Comparison of ENCODE assay signal across 20 mouse cellular contexts in genomic region chr11:79008891-79009290, GRCm38 (mm10). TPM values are rescaled to one million over a fixed set of nuclear protein-coding genes. Genes with fewer than 3 reads are reported as not detected.
DNase-seq lines count a peak whose midpoint lies in the region; ATAC-seq and TF ChIP-seq lines count a peak whose summit lies in the region.
"Had no signal": no experiment of that assay in that cellular context is flagged by ENCODE, and none has a peak within 500 bp of the region (broad histone marks: within the 10 kb centered on the region; RNA-seq: fewer than 3 reads in every experiment).

No protein-coding gene starts in this region.

- no peaks in the 10 kb centered on the region for H3K27me3 ChIP-seq in intestine, embryonic 14.5 days (replicated peaks; ENCODE audit: control insufficient read depth, insufficient read depth, low read length)
- H3K27me3 ChIP-seq in intestine, embryonic 15.5 days (replicated peaks), result no peaks in the 10 kb centered on the region
- no peaks in the 10 kb centered on the region for H3K27me3 ChIP-seq in ES-Bruce4 (ENCODE audit: control insufficient read depth, insufficient read depth, low read length, poor library complexity, severe bottlenecking)
- no peaks in the 10 kb centered on the region for H3K27me3 ChIP-seq in small intestine, adult 2 months (ENCODE audit: control insufficient read depth, insufficient read depth, low read length)
- no peaks in the 10 kb centered on the region for H3K27me3 ChIP-seq in hindbrain, embryonic 14.5 days (ENCODE audit: control insufficient read depth, insufficient read depth, low read length)
- H3K27me3 ChIP-seq: embryonic facial prominence, embryonic 15.5 days; heart, embryonic 12.5 days; hindbrain, embryonic 13.5 days had no signal

- H3K4me1 ChIP-seq in intestine, embryonic 14.5 days (replicated peaks; ENCODE audit: control insufficient read depth, insufficient read depth, low read length), result peaks cover 6% of the 10 kb centered on the region; the same call in 1 of the 2 replicates
- H3K4me1 ChIP-seq in intestine, embryonic 15.5 days (replicated peaks), result peaks cover 13% of the 10 kb centered on the region
- H3K4me1 ChIP-seq in ES-Bruce4 (ENCODE audit: control insufficient read depth, insufficient read depth, low read length), result peaks cover 13% of the 10 kb centered on the region
- peaks cover 24% of the 10 kb centered on the region for H3K4me1 ChIP-seq in small intestine, adult 2 months (ENCODE audit: control insufficient read depth, insufficient read depth, insufficient read length, low read length)
- H3K4me1 ChIP-seq in hindbrain, embryonic 14.5 days (replicated peaks; ENCODE audit: control insufficient read depth, insufficient read depth, low read length), result no peaks in the 10 kb centered on the region
- H3K4me1 ChIP-seq: embryonic facial prominence, embryonic 15.5 days had no signal

- H3K4me3 ChIP-seq in intestine, embryonic 14.5 days (ENCODE audit: low read depth, low read length), result no peak overlapping the region
- H3K4me3 ChIP-seq in intestine, embryonic 15.5 days (replicated peaks), result no peak overlapping the region
- no peak overlapping the region for H3K4me3 ChIP-seq in ES-Bruce4 (ENCODE audit: low read depth, low read length)
- H3K4me3 ChIP-seq in small intestine, adult 2 months (ENCODE audit: low read depth, low read length), result no peak overlapping the region
- no peak overlapping the region for H3K4me3 ChIP-seq in hindbrain, embryonic 14.5 days (replicated peaks; ENCODE audit: low read length)
- H3K4me3 ChIP-seq: embryonic facial prominence, embryonic 15.5 days; erythroblast, embryonic 14.5 days; forebrain, embryonic 10.5 days; heart, embryonic 12.5 days; hindbrain, embryonic 13.5 days had no signal

- DNase-seq in gastrocnemius, postnatal 25 days, result peak; percentile 3
- no peak for DNase-seq in gastrocnemius, postnatal 14 days
- DNase-seq in intestine, embryonic 14.5 days (ENCODE audit: low spot score), result peak; percentile 16
- DNase-seq in hindbrain, embryonic 14.5 days (ENCODE audit: low spot score), result no peak
- DNase-seq: adrenal gland, adult 2 months; adrenal gland, postnatal 25 days; cerebellum, adult 2 months; cerebellum, postnatal 14 days; embryo, embryonic 11 days; gastrocnemius, postnatal 10 days; heart, postnatal 4 days had no signal

- ATAC-seq in intestine, embryonic 14.5 days (replicated peaks; ENCODE audit: low FRiP score, low TSS enrichment, low read depth), result no peak
- no peak for ATAC-seq in intestine, embryonic 15.5 days
- ATAC-seq in hindbrain, embryonic 14.5 days (ENCODE audit: low FRiP score), result no peak
- ATAC-seq: forebrain, embryonic 16.5 days had no signal

- TF ChIP-seq CTCF in ES-Bruce4 (IDR thresholded peaks at IDR 0.05; ENCODE audit: low read depth, low read length), result no peak
- no peak for TF ChIP-seq CTCF in small intestine, adult 2 months (IDR thresholded peaks at IDR 0.05; ENCODE audit: extremely low read depth, insufficient read length, insufficient replicate concordance, low read depth, low read length)

- H3K36me3 ChIP-seq in intestine, embryonic 14.5 days (ENCODE audit: control insufficient read depth, insufficient read depth, low read length), result no peaks in the 10 kb centered on the region
- no peaks in the 10 kb centered on the region for H3K36me3 ChIP-seq in intestine, embryonic 15.5 days
- H3K36me3 ChIP-seq in ES-Bruce4 (ENCODE audit: control insufficient read depth, insufficient read depth, low read length, poor library complexity, severe bottlenecking), result no peaks in the 10 kb centered on the region
- peaks cover 3% of the 10 kb centered on the region; the same call in 1 of the 2 replicates for H3K36me3 ChIP-seq in small intestine, adult 2 months (ENCODE audit: control insufficient read depth, insufficient read depth, low read length)
- H3K36me3 ChIP-seq in hindbrain, embryonic 14.5 days (replicated peaks; ENCODE audit: control insufficient read depth, insufficient read depth), result no peaks in the 10 kb centered on the region
- H3K36me3 ChIP-seq: embryonic facial prominence, embryonic 15.5 days; forebrain, embryonic 10.5 days; hindbrain, embryonic 13.5 days had no signal

- TF ChIP-seq EP300 in ES-Bruce4 (IDR thresholded peaks at IDR 0.05; ENCODE audit: insufficient read depth, low read depth, low read length), result no peak

- H3K9ac ChIP-seq in intestine, embryonic 14.5 days (ENCODE audit: low read length), result no peak overlapping the region
- H3K9ac ChIP-seq in intestine, embryonic 15.5 days, result no peak overlapping the region
- no peak overlapping the region for H3K9ac ChIP-seq in ES-Bruce4 (ENCODE audit: low read depth, poor library complexity, severe bottlenecking)
- no peak overlapping the region for H3K9ac ChIP-seq in hindbrain, embryonic 14.5 days
- H3K9ac ChIP-seq: embryonic facial prominence, embryonic 15.5 days; heart, embryonic 12.5 days; hindbrain, embryonic 13.5 days had no signal

- H3K27ac ChIP-seq in intestine, embryonic 14.5 days (ENCODE audit: low read depth), result no peak overlapping the region
- no peak overlapping the region for H3K27ac ChIP-seq in intestine, embryonic 15.5 days
- peak overlapping the region; percentile 42 for H3K27ac ChIP-seq in ES-Bruce4 (ENCODE audit: insufficient read depth, low read length)
- H3K27ac ChIP-seq in small intestine, adult 2 months (ENCODE audit: insufficient read depth, low read depth, low read length), result peak overlapping the region; percentile 76
- no peak overlapping the region for H3K27ac ChIP-seq in hindbrain, embryonic 14.5 days
- H3K27ac ChIP-seq: embryonic facial prominence, embryonic 15.5 days; forebrain, embryonic 10.5 days; hindbrain, embryonic 13.5 days had no signal

- intact Hi-C loops in gastrocnemius, postnatal 14 days (cut with DNase I; ENCODE audit: low total_unique reads), result no loop called here

- no peak overlapping the region for H3K4me2 ChIP-seq in intestine, embryonic 14.5 days (ENCODE audit: low read length)
- H3K4me2 ChIP-seq in intestine, embryonic 15.5 days (replicated peaks), result no peak overlapping the region
- no peak overlapping the region for H3K4me2 ChIP-seq in hindbrain, embryonic 14.5 days (replicated peaks)
- H3K4me2 ChIP-seq: embryonic facial prominence, embryonic 15.5 days; heart, embryonic 12.5 days; hindbrain, embryonic 13.5 days had no signal

- WGBS in intestine, embryonic 14.5 days, result 87% methylated on average over 7 of the region's 7 CpGs
- WGBS in intestine, embryonic 15.5 days, result 83% methylated on average over 7 of the region's 7 CpGs
- 53% methylated on average over 7 of the region's 7 CpGs for WGBS in small intestine, adult 2 months
- WGBS in hindbrain, embryonic 14.5 days, result 78% methylated on average over 7 of the region's 7 CpGs

- no peaks in the 10 kb centered on the region for H3K9me3 ChIP-seq in intestine, embryonic 14.5 days (ENCODE audit: control insufficient read depth, low read length)
- no peaks in the 10 kb centered on the region for H3K9me3 ChIP-seq in intestine, embryonic 15.5 days
- no peaks in the 10 kb centered on the region for H3K9me3 ChIP-seq in ES-Bruce4 (replicated peaks; ENCODE audit: control insufficient read depth, insufficient read depth, low read length, poor library complexity, severe bottlenecking)
- no peaks in the 10 kb centered on the region for H3K9me3 ChIP-seq in hindbrain, embryonic 14.5 days (ENCODE audit: control insufficient read depth, low read length)
- H3K9me3 ChIP-seq: embryonic facial prominence, embryonic 15.5 days; forebrain, embryonic 10.5 days; heart, embryonic 12.5 days; hindbrain, embryonic 13.5 days had no signal

- TF ChIP-seq POLR2A in ES-Bruce4 (IDR thresholded peaks at IDR 0.05; ENCODE audit: insufficient read depth, low read length), result no peak
- TF ChIP-seq POLR2A in small intestine, adult 2 months (IDR thresholded peaks at IDR 0.05; ENCODE audit: low read depth, low read length), result no peak

RNA-seq across cellular contexts. Expression of gene Lgals9, which starts 24.1 kb away (rescaled TPM):
- 1 to 10 TPM; 9.7 to 9.8 TPM for total RNA-seq in gastrocnemius, postnatal 25 days (2021)
- 10 to 100 TPM; 18.7 to 19.8 TPM for total RNA-seq in gastrocnemius, postnatal 14 days (2021)
- 47.7 and 52.9 TPM in 2 replicates for polyA plus RNA-seq in intestine, embryonic 14.5 days (2014; fragmentation: Nextera tagmentation; extraction: Ambion mirVana)
- polyA plus RNA-seq in intestine, embryonic 15.5 days (2015; fragmentation: Nextera tagmentation; extraction: Ambion mirVana), result 71.1 and 73.1 TPM in 2 replicates
- 8.8 and 10.7 TPM in 2 replicates for polyA plus RNA-seq in ES-Bruce4 (2011; ENCODE audit: insufficient read depth, insufficient read length, low read depth, missing spikeins)
- polyA plus RNA-seq in small intestine, adult 2 months (2012; rRNA removed), result 263 and 686 TPM in 2 replicates
- polyA plus RNA-seq in hindbrain, embryonic 14.5 days (2014; fragmentation: Nextera tagmentation; extraction: Ambion mirVana), result 12.2 and 13.7 TPM in 2 replicates

Comparison
In these comparisons a context has a peak if more than half of its experiments do, and no peak if none do; other contexts are left out.
1. DNase-seq: peak in gastrocnemius, postnatal 25 days (single experiment) and intestine, embryonic 14.5 days (single experiment); none in gastrocnemius, postnatal 14 days (single experiment) and hindbrain, embryonic 14.5 days (single experiment).
2. H3K27ac ChIP-seq: peak in ES-Bruce4 (single experiment) and small intestine, adult 2 months (single experiment); none in intestine, embryonic 14.5 days (single experiment), intestine, embryonic 15.5 days (single experiment) and hindbrain, embryonic 14.5 days (single experiment).